Mouse (Mus musculus) heart, adult 8-10 months (tissue): ENCODE data around the gene Clock. TPM values are rescaled to one million over a fixed set of nuclear protein-coding genes. Genes with fewer than 3 reads are reported as not detected.
A peak's percentile ranks its signal among the peaks of the same experiment; 100 is the strongest.

Experiments
- DNase-seq: peaks from one replicate; pipeline ENCODE4 v3.0.0; 2022; ENCODE audit warnings: low spot score
- total RNA-seq, 4 experiments: library from RNA; stranded (reverse); gene quantifications; 2 replicates each; pipeline ENCODE4 v1.2.4; 2022

Gene Clock
- total RNA-seq, 4 experiments from 2014 or later, result 22.9 to 28.9 (median 23.7) TPM

- DNase-seq, result no peak
Observed at GRCm38 (mm10) chr5:76283890-76284289, 20.7 kb downstream of the Clock start.

GRCm38 (mm10) chr5:76274977-76275376 is 29.6 kb downstream of the Clock start:
- DNase-seq, result no peak

- DNase-seq, result no peak
Observed at GRCm38 (mm10) chr5:76250948-76251347, 53.6 kb downstream of the Clock start.

- DNase-seq, result no peak
Observed at GRCm38 (mm10) chr5:76246539-76246938, 58.1 kb downstream of the Clock start.

- no peak for DNase-seq
Observed at GRCm38 (mm10) chr5:76245419-76245818, 59.2 kb downstream of the Clock start.

- no peak for DNase-seq
Observed at GRCm38 (mm10) chr5:76244430-76244829, 60.2 kb downstream of the Clock start.

GRCm38 (mm10) chr5:76243929-76244328 is 60.7 kb downstream of the Clock start:
- no peak for DNase-seq

- no peak for DNase-seq
Observed at GRCm38 (mm10) chr5:76243274-76243673, 61.3 kb downstream of the Clock start.

GRCm38 (mm10) chr5:76231171-76231855 is 73.3 kb downstream of the Clock start:
- DNase-seq, result no peak

- DNase-seq, result no peak
Observed at GRCm38 (mm10) chr5:76216691-76217090, 87.9 kb downstream of the Clock start.

- DNase-seq, result no peak
Observed at GRCm38 (mm10) chr5:76208066-76208465, 96.5 kb downstream of the Clock start.

GRCm38 (mm10) chr5:76205886-76206285 is 98.7 kb downstream of the Clock start:
- DNase-seq, result no peak

- DNase-seq, result no peak
Observed at GRCm38 (mm10) chr5:76203171-76203570, 101.4 kb downstream of the Clock start.

GRCm38 (mm10) chr5:76199346-76199745 is 105.2 kb downstream of the Clock start:
- DNase-seq, result no peak

GRCm38 (mm10) chr5:76194377-76194945 is 110.1 kb downstream of the Clock start:
- DNase-seq, result no peak

- no peak for DNase-seq
Observed at GRCm38 (mm10) chr5:76193075-76193474, 111.5 kb downstream of the Clock start.

- DNase-seq, result no peak
Observed at GRCm38 (mm10) chr5:76190609-76191008, 114.0 kb downstream of the Clock start.

- DNase-seq, result no peak
Observed at GRCm38 (mm10) chr5:76187885-76188284, 116.7 kb downstream of the Clock start.

- DNase-seq, result peak; percentile 30
Observed at GRCm38 (mm10) chr5:76184286-76185080, 120.1 kb downstream of the Clock start.

GRCm38 (mm10) chr5:76183750-76184261 is 120.8 kb downstream of the Clock start, which contains the start of gene Tmem165:
TSS of gene Tmem165 (plus strand) at chr5:76183880.
- DNase-seq, result peak; percentile 95

GRCm38 (mm10) chr5:76183043-76183749 is 121.4 kb downstream of the Clock start:
- DNase-seq, result no peak

GRCm38 (mm10) chr5:76182326-76182725 is 122.3 kb downstream of the Clock start:
- no peak for DNase-seq
